Mouse (Mus musculus): ENCODE measurements at regions not wholly inside any gene's neighbourhood (a gene's known extent, or its start where the extent isn't known, plus 50 kb on each side); places are given as distances from the start of the nearest gene placed in this dataset.

- TF ChIP-seq CTCF (conservative IDR thresholded peaks at IDR 0.05; ENCODE audit: insufficient read depth, insufficient read length, low read depth, low read length): no peak
- TF ChIP-seq POLR2A (IDR thresholded peaks at IDR 0.05; ENCODE audit: low read depth, low read length): no peak
These were observed 3582.9 kb downstream of the 9330182O14Rik start for GRCm38 (mm10) chr15:43717035-43717434.
